9 mouse cellular contexts compared by ENCODE assay signal in the genomic region with DNA sequence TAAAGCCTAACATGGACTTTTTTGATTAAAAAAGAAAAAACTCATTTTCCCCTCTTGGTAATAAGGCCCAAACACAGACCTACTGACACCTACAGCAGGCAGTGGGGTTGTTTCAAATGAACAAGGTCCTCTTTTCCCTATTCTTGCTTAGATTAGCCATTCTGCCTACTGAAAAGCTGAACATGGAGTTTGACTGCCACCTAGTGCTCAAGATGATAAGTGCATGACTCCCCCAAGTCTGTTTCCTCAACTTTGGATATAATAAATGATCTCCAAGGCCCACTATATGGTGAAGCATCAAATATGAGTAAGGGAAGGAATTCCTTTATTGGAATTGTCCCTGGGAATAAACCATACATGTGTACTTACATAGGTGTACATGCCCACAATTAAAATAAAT.
A peak's percentile ranks its signal among the peaks of the same experiment; 100 is the strongest.
DNase-seq lines count a peak whose midpoint lies in the region; ATAC-seq and TF ChIP-seq lines count a peak whose summit lies in the region.
"Had no signal": no experiment of that assay in that cellular context is flagged by ENCODE, and none has a peak within 500 bp of the region (broad histone marks: within the 10 kb centered on the region; RNA-seq: fewer than 3 reads in every experiment).

No protein-coding gene starts in this region.

- no peak for ATAC-seq in forebrain, embryonic 12.5 days (ENCODE audit: low FRiP score)
- no peak for ATAC-seq in limb, embryonic 14.5 days (ENCODE audit: low FRiP score, low read depth)

- H3K4me1 ChIP-seq in forebrain, embryonic 10.5 days = no peaks in the 10 kb centered on the region
- H3K4me1 ChIP-seq in forebrain, embryonic 12.5 days = no peaks in the 10 kb centered on the region
- H3K4me1 ChIP-seq in thymus, adult 2 months (replicated peaks; ENCODE audit: control insufficient read depth, insufficient read depth, low read length) = no peaks in the 10 kb centered on the region
- no peaks in the 10 kb centered on the region for H3K4me1 ChIP-seq in limb, embryonic 14.5 days (ENCODE audit: control insufficient read depth, insufficient read depth, low read length)
- H3K4me1 ChIP-seq: hindbrain, embryonic 15.5 days had no signal

- H3K9ac ChIP-seq in forebrain, embryonic 12.5 days = no peak overlapping the region
- H3K9ac ChIP-seq in limb, embryonic 14.5 days (ENCODE audit: low read depth, low read length, severe bottlenecking) = no peak overlapping the region
- H3K9ac ChIP-seq: hindbrain, embryonic 15.5 days had no signal

- H3K4me2 ChIP-seq in forebrain, embryonic 12.5 days = no peak overlapping the region
- H3K4me2 ChIP-seq in limb, embryonic 14.5 days (replicated peaks; ENCODE audit: low read depth, low read length, severe bottlenecking) = no peak overlapping the region
- H3K4me2 ChIP-seq: hindbrain, embryonic 15.5 days had no signal

- peaks cover 85% of the 10 kb centered on the region for H3K36me3 ChIP-seq in forebrain, embryonic 10.5 days (replicated peaks)
- H3K36me3 ChIP-seq in forebrain, embryonic 12.5 days (replicated peaks) = peaks cover 73% of the 10 kb centered on the region
- no peaks in the 10 kb centered on the region for H3K36me3 ChIP-seq in thymus, adult 2 months (ENCODE audit: control insufficient read depth, insufficient read depth, low read length)
- H3K36me3 ChIP-seq in limb, embryonic 14.5 days (ENCODE audit: control insufficient read depth, insufficient read depth, low read length) = peaks cover 70% of the 10 kb centered on the region

- peak; percentile 21 for DNase-seq in forebrain, embryonic 10.5 days (ENCODE audit: extremely low spot score, low spot score)
- DNase-seq in thymus, adult 2 months = peak; percentile 62
- DNase-seq in thymus, adult 18-20 months = no peak
- DNase-seq in cerebellum, postnatal 25 days = peak; percentile 68 to 81
- DNase-seq in heart, postnatal 36 days = peak; percentile 57 to 70
- peak; percentile 71 for DNase-seq in limb, embryonic 14.5 days (ENCODE audit: low spot score)
- DNase-seq in right cerebral cortex, postnatal 14 days = peak; percentile 52

- H3K9me3 ChIP-seq in forebrain, embryonic 10.5 days = no peaks in the 10 kb centered on the region
- H3K9me3 ChIP-seq in forebrain, embryonic 12.5 days = no peaks in the 10 kb centered on the region
- H3K9me3 ChIP-seq in limb, embryonic 14.5 days (ENCODE audit: control insufficient read depth, low read length) = no peaks in the 10 kb centered on the region
- H3K9me3 ChIP-seq: hindbrain, embryonic 15.5 days had no signal

- intact Hi-C loops in heart, postnatal 36 days (cut with DNase I) = no loop called here

- no peak overlapping the region for H3K27ac ChIP-seq in forebrain, embryonic 10.5 days
- no peak overlapping the region for H3K27ac ChIP-seq in forebrain, embryonic 12.5 days
- H3K27ac ChIP-seq in thymus, adult 2 months (ENCODE audit: control insufficient read depth, insufficient read depth, low read length) = no peak overlapping the region
- H3K27ac ChIP-seq in limb, embryonic 14.5 days (replicated peaks; ENCODE audit: low read depth, low read length) = no peak overlapping the region
- H3K27ac ChIP-seq: hindbrain, embryonic 15.5 days had no signal

- TF ChIP-seq POLR2A in thymus, adult 2 months (IDR thresholded peaks at IDR 0.05; ENCODE audit: control insufficient read depth, extremely low read depth, insufficient read depth, low read length, poor library complexity) = no peak
- no peak for TF ChIP-seq POLR2A in limb, embryonic 14.5 days (IDR thresholded peaks at IDR 0.05; ENCODE audit: borderline replicate concordance, extremely low read depth, insufficient read depth, insufficient read length)

- TF ChIP-seq CTCF in thymus, adult 2 months (IDR thresholded peaks at IDR 0.05; ENCODE audit: borderline replicate concordance, control insufficient read depth, extremely low read depth, insufficient read depth, low read length, poor library complexity) = no peak

- H3K4me3 ChIP-seq in forebrain, embryonic 10.5 days = no peak overlapping the region
- no peak overlapping the region for H3K4me3 ChIP-seq in forebrain, embryonic 12.5 days (replicated peaks)
- no peak overlapping the region for H3K4me3 ChIP-seq in thymus, adult 2 months (ENCODE audit: control insufficient read depth, insufficient read depth, low read length)
- no peak overlapping the region for H3K4me3 ChIP-seq in limb, embryonic 14.5 days (replicated peaks; ENCODE audit: low read length)
- H3K4me3 ChIP-seq: hindbrain, embryonic 15.5 days had no signal

- no peaks in the 10 kb centered on the region for H3K27me3 ChIP-seq in forebrain, embryonic 10.5 days (ENCODE audit: poor library complexity, severe bottlenecking)
- no peaks in the 10 kb centered on the region for H3K27me3 ChIP-seq in forebrain, embryonic 12.5 days
- H3K27me3 ChIP-seq in thymus, adult 2 months (ENCODE audit: control insufficient read depth, insufficient read depth, low read length) = no peaks in the 10 kb centered on the region
- H3K27me3 ChIP-seq in limb, embryonic 14.5 days (ENCODE audit: control insufficient read depth, insufficient read depth, low read length) = no peaks in the 10 kb centered on the region
- H3K27me3 ChIP-seq: hindbrain, embryonic 15.5 days had no signal

Comparison
In these comparisons a context has a peak if more than half of its experiments do, and no peak if none do; other contexts are left out.
1. DNase-seq: peak in forebrain, embryonic 10.5 days (single experiment), thymus, adult 2 months (single experiment), cerebellum, postnatal 25 days (2 of 2), heart, postnatal 36 days (2 of 2), limb, embryonic 14.5 days (single experiment) and right cerebral cortex, postnatal 14 days (single experiment); none in thymus, adult 18-20 months (0 of 2).